Mouse (Mus musculus): Measurements from ENCODE around the gene AL607142.1. TPM values are rescaled to one million over a fixed set of nuclear protein-coding genes. Genes with fewer than 3 reads are reported as not detected.

AL607142.1 gene
- polyA plus RNA-seq, 1 experiment from 2014 or later, result not detected

GRCm38 (mm10) chr4:120120276-120120675 lies 55.5 kb downstream of the AL607142.1 start:
- H3K27ac ChIP-seq (ENCODE audit: low read length), result no peak overlapping the region
- ATAC-seq (ENCODE audit: low FRiP score, low TSS enrichment), result peak; percentile 39; the same call in 1 of the 2 replicates
- no peak overlapping the region for H3K4me3 ChIP-seq (ENCODE audit: low read length)
- no peak overlapping the region for H3K9ac ChIP-seq (replicated peaks; ENCODE audit: low read length)
- H3K36me3 ChIP-seq (ENCODE audit: insufficient read depth, low read length), result no peaks in the 10 kb centered on the region
- H3K9me3 ChIP-seq (ENCODE audit: low read length), result no peaks in the 10 kb centered on the region
- H3K4me1 ChIP-seq (ENCODE audit: insufficient read depth, low read length), result no peaks in the 10 kb centered on the region
- H3K27me3 ChIP-seq (ENCODE audit: insufficient read depth, low read length), result no peaks in the 10 kb centered on the region
- no peak overlapping the region for H3K4me2 ChIP-seq (replicated peaks; ENCODE audit: low read depth, low read length)
- WGBS, result 33% methylated on average over 8 of the region's 8 CpGs

- no peaks in the 10 kb centered on the region for H3K27me3 ChIP-seq (ENCODE audit: insufficient read depth, low read length)
- no peaks in the 10 kb centered on the region for H3K4me1 ChIP-seq (ENCODE audit: insufficient read depth, low read length)
- H3K4me3 ChIP-seq (ENCODE audit: low read length), result no peak overlapping the region
- 84% methylated on average over 6 of the region's 6 CpGs for WGBS
- H3K27ac ChIP-seq (ENCODE audit: low read length), result no peak overlapping the region
- H3K4me2 ChIP-seq (replicated peaks; ENCODE audit: low read depth, low read length), result no peak overlapping the region
- no peaks in the 10 kb centered on the region for H3K9me3 ChIP-seq (ENCODE audit: low read length)
- no peak for ATAC-seq (ENCODE audit: low FRiP score, low TSS enrichment)
- no peak overlapping the region for H3K9ac ChIP-seq (replicated peaks; ENCODE audit: low read length)
- H3K36me3 ChIP-seq (ENCODE audit: insufficient read depth, low read length), result no peaks in the 10 kb centered on the region
These were observed 59.9 kb downstream of the AL607142.1 start for GRCm38 (mm10) chr4:120124656-120125055.

GRCm38 (mm10) chr4:120126047-120126446 lies 61.3 kb downstream of the AL607142.1 start:
- no peaks in the 10 kb centered on the region for H3K27me3 ChIP-seq (ENCODE audit: insufficient read depth, low read length)
- H3K27ac ChIP-seq (ENCODE audit: low read length), result no peak overlapping the region

GRCm38 (mm10) chr4:120127333-120127732 lies 62.5 kb downstream of the AL607142.1 start:
- H3K9ac ChIP-seq (replicated peaks; ENCODE audit: low read length), result no peak overlapping the region
- H3K4me3 ChIP-seq (ENCODE audit: low read length), result no peak overlapping the region
- ATAC-seq (ENCODE audit: low FRiP score, low TSS enrichment), result no peak
- no peak overlapping the region for H3K4me2 ChIP-seq (replicated peaks; ENCODE audit: low read depth, low read length)
- H3K36me3 ChIP-seq (ENCODE audit: insufficient read depth, low read length), result no peaks in the 10 kb centered on the region
- no peaks in the 10 kb centered on the region for H3K27me3 ChIP-seq (ENCODE audit: insufficient read depth, low read length)
- H3K4me1 ChIP-seq (ENCODE audit: insufficient read depth, low read length), result no peaks in the 10 kb centered on the region
- no peak overlapping the region for H3K27ac ChIP-seq (ENCODE audit: low read length)
- 75% methylated on average over 3 of the region's 3 CpGs for WGBS
- no peaks in the 10 kb centered on the region for H3K9me3 ChIP-seq (ENCODE audit: low read length)

More at GRCm38 (mm10) chr4:120126047-120126446, 61.3 kb downstream of the AL607142.1 start:
- H3K4me3 ChIP-seq (ENCODE audit: low read length), result no peak overlapping the region
- H3K36me3 ChIP-seq (ENCODE audit: insufficient read depth, low read length), result no peaks in the 10 kb centered on the region
- H3K9me3 ChIP-seq (ENCODE audit: low read length), result no peaks in the 10 kb centered on the region
- no peaks in the 10 kb centered on the region for H3K4me1 ChIP-seq (ENCODE audit: insufficient read depth, low read length)
- WGBS, result 90% methylated on average over 6 of the region's 6 CpGs
- ATAC-seq (ENCODE audit: low FRiP score, low TSS enrichment), result no peak
- no peak overlapping the region for H3K9ac ChIP-seq (replicated peaks; ENCODE audit: low read length)
- H3K4me2 ChIP-seq (replicated peaks; ENCODE audit: low read depth, low read length), result no peak overlapping the region

- WGBS, result 81% methylated on average over 4 of the region's 4 CpGs
- H3K9me3 ChIP-seq (ENCODE audit: low read length), result no peaks in the 10 kb centered on the region
- no peak overlapping the region for H3K27ac ChIP-seq (ENCODE audit: low read length)
- H3K4me1 ChIP-seq (ENCODE audit: insufficient read depth, low read length), result no peaks in the 10 kb centered on the region
- H3K36me3 ChIP-seq (ENCODE audit: insufficient read depth, low read length), result no peaks in the 10 kb centered on the region
- no peak overlapping the region for H3K9ac ChIP-seq (replicated peaks; ENCODE audit: low read length)
- H3K27me3 ChIP-seq (ENCODE audit: insufficient read depth, low read length), result no peaks in the 10 kb centered on the region
- H3K4me2 ChIP-seq (replicated peaks; ENCODE audit: low read depth, low read length), result no peak overlapping the region
- no peak overlapping the region for H3K4me3 ChIP-seq (ENCODE audit: low read length)
- ATAC-seq (ENCODE audit: low FRiP score, low TSS enrichment), result no peak
These were observed 63.2 kb downstream of the AL607142.1 start for GRCm38 (mm10) chr4:120128033-120128432.

- no peaks in the 10 kb centered on the region for H3K36me3 ChIP-seq (ENCODE audit: insufficient read depth, low read length)
- no peak overlapping the region for H3K27ac ChIP-seq (ENCODE audit: low read length)
- no peaks in the 10 kb centered on the region for H3K4me1 ChIP-seq (ENCODE audit: insufficient read depth, low read length)
- no peaks in the 10 kb centered on the region for H3K9me3 ChIP-seq (ENCODE audit: low read length)
- no peaks in the 10 kb centered on the region for H3K27me3 ChIP-seq (ENCODE audit: insufficient read depth, low read length)
- H3K9ac ChIP-seq (replicated peaks; ENCODE audit: low read length), result no peak overlapping the region
- H3K4me3 ChIP-seq (ENCODE audit: low read length), result no peak overlapping the region
- H3K4me2 ChIP-seq (replicated peaks; ENCODE audit: low read depth, low read length), result no peak overlapping the region
- ATAC-seq (ENCODE audit: low FRiP score, low TSS enrichment), result peak; percentile 76
- 40% methylated on average over 4 of the region's 4 CpGs for WGBS
These were observed 64.6 kb downstream of the AL607142.1 start for GRCm38 (mm10) chr4:120129233-120129885.

- Histone ChIP-seq H3K4me1 (ENCODE audit: insufficient read depth, low read length) (no peaks in the 10 kb centered on the region), H3K4me3 (ENCODE audit: low read length) (no peak overlapping the region), H3K9me3 (ENCODE audit: low read length) (no peaks in the 10 kb centered on the region), H3K27me3 (ENCODE audit: insufficient read depth, low read length) (no peaks in the 10 kb centered on the region), H3K36me3 (ENCODE audit: insufficient read depth, low read length) (no peaks in the 10 kb centered on the region), H3K27ac (ENCODE audit: low read length) (no peak overlapping the region), H3K9ac (replicated peaks; ENCODE audit: low read length) (no peak overlapping the region), H3K4me2 (replicated peaks; ENCODE audit: low read depth, low read length) (no peak overlapping the region)
- WGBS, result 45% methylated on average over 4 of the region's 4 CpGs
- no peak for ATAC-seq (ENCODE audit: low FRiP score, low TSS enrichment)
These were observed 66.1 kb downstream of the AL607142.1 start for GRCm38 (mm10) chr4:120130926-120131325.

- Histone ChIP-seq H3K27ac (ENCODE audit: low read length) (no peak overlapping the region), H3K4me2 (replicated peaks; ENCODE audit: low read depth, low read length) (no peak overlapping the region), H3K4me3 (ENCODE audit: low read length) (no peak overlapping the region), H3K4me1 (ENCODE audit: insufficient read depth, low read length) (no peaks in the 10 kb centered on the region), H3K27me3 (ENCODE audit: insufficient read depth, low read length) (no peaks in the 10 kb centered on the region), H3K36me3 (ENCODE audit: insufficient read depth, low read length) (no peaks in the 10 kb centered on the region), H3K9ac (replicated peaks; ENCODE audit: low read length) (no peak overlapping the region), H3K9me3 (ENCODE audit: low read length) (no peaks in the 10 kb centered on the region)
- no peak for ATAC-seq (ENCODE audit: low FRiP score, low TSS enrichment)
- 78% methylated on average over 24 of the region's 24 CpGs for WGBS
These were observed 66.8 kb downstream of the AL607142.1 start for GRCm38 (mm10) chr4:120131441-120132220.

GRCm38 (mm10) chr4:120134223-120134622 lies 69.4 kb downstream of the AL607142.1 start:
- no peaks in the 10 kb centered on the region for H3K4me1 ChIP-seq (ENCODE audit: insufficient read depth, low read length)
- no peak overlapping the region for H3K4me2 ChIP-seq (replicated peaks; ENCODE audit: low read depth, low read length)
- H3K27me3 ChIP-seq (ENCODE audit: insufficient read depth, low read length), result no peaks in the 10 kb centered on the region
- ATAC-seq (ENCODE audit: low FRiP score, low TSS enrichment), result no peak
- no peaks in the 10 kb centered on the region for H3K9me3 ChIP-seq (ENCODE audit: low read length)
- WGBS, result 78% methylated on average over 6 of the region's 6 CpGs
- no peak overlapping the region for H3K27ac ChIP-seq (ENCODE audit: low read length)
- no peak overlapping the region for H3K4me3 ChIP-seq (ENCODE audit: low read length)
- no peaks in the 10 kb centered on the region for H3K36me3 ChIP-seq (ENCODE audit: insufficient read depth, low read length)
- no peak overlapping the region for H3K9ac ChIP-seq (replicated peaks; ENCODE audit: low read length)

- no peak for ATAC-seq (ENCODE audit: low FRiP score, low TSS enrichment)
- Histone ChIP-seq H3K4me3 (ENCODE audit: low read length) (no peak overlapping the region), H3K9ac (replicated peaks; ENCODE audit: low read length) (no peak overlapping the region), H3K9me3 (ENCODE audit: low read length) (no peaks in the 10 kb centered on the region), H3K36me3 (ENCODE audit: insufficient read depth, low read length) (no peaks in the 10 kb centered on the region), H3K27ac (ENCODE audit: low read length) (no peak overlapping the region), H3K4me1 (ENCODE audit: insufficient read depth, low read length) (no peaks in the 10 kb centered on the region), H3K27me3 (ENCODE audit: insufficient read depth, low read length) (no peaks in the 10 kb centered on the region), H3K4me2 (replicated peaks; ENCODE audit: low read depth, low read length) (no peak overlapping the region)
- 73% methylated on average over 1 of the region's 1 CpGs for WGBS
These were observed 77.0 kb downstream of the AL607142.1 start for GRCm38 (mm10) chr4:120141810-120142209.
